Mouse (Mus musculus) hindbrain, postnatal 0 days (tissue): ENCODE measurements at regions not wholly inside any gene's neighbourhood (a gene's known extent, or its start where the extent isn't known, plus 50 kb on each side); places are given as distances from the start of the nearest gene placed in this dataset.

Experiments
- ATAC-seq: fragments of 200-750 bp; cut with Nextera tagmentation; 2 replicates; pipeline ENCODE4 v1.8.0; 2017; ENCODE audit warnings: mild to moderate bottlenecking, moderate TSS enrichment, moderate library complexity
- DNase-seq: peaks from one replicate; pipeline ENCODE4 v3.0.0-alpha.2; 2015; ENCODE audit warnings: low spot score
- H3K27ac ChIP-seq: fragments of 300-500 bp; sonication (generic); 2 replicates; pipeline ENCODE4 v1.5.1; 2014; ENCODE audit warnings: mild to moderate bottlenecking
- H3K27me3 ChIP-seq: fragments of 300-500 bp; sonication (generic); 2 replicates; pipeline ENCODE4 v1.6.1; 2014; ENCODE audit warnings: low read length, mixed read lengths; ENCODE audit not compliant: insufficient read depth
- H3K36me3 ChIP-seq: fragments of 300-500 bp; sonication (generic); 2 replicates; pipeline ENCODE4 v1.6.1; 2014; ENCODE audit warnings: low read length, mixed read lengths; ENCODE audit not compliant: insufficient read depth
- H3K4me1 ChIP-seq: fragments of 300-500 bp; sonication (generic); 2 replicates; pipeline ENCODE4 v1.6.1; 2014; ENCODE audit warnings: antibody characterized with exemption, low read length, mixed read lengths; ENCODE audit not compliant: insufficient read depth
- H3K4me2 ChIP-seq: fragments of 300-500 bp; sonication (generic); 2 replicates; pipeline ENCODE4 v1.6.1; 2014; ENCODE audit warnings: low read depth, mild to moderate bottlenecking, low read length, moderate library complexity, mixed read lengths
- H3K4me3 ChIP-seq: fragments of 300-500 bp; sonication (generic); 2 replicates; pipeline ENCODE4 v1.5.1; 2014; ENCODE audit warnings: low read length
- H3K9ac ChIP-seq: fragments of 300-500 bp; sonication (generic); replicated peaks from 2 replicates; pipeline ENCODE4 v1.6.1; 2014; ENCODE audit warnings: mild to moderate bottlenecking, low read length, moderate library complexity, mixed read lengths
- H3K9me3 ChIP-seq: fragments of 300-500 bp; sonication (generic); 2 replicates; pipeline ENCODE4 v1.6.1; 2016; ENCODE audit warnings: low read length, mixed read lengths
- CTCF ChIP-seq: IDR thresholded peaks from 2 replicates; pipeline ENCODE4 v1.5.1; 2016; ENCODE audit warnings: antibody characterized with exemption, control low read depth, low read depth
- WGBS: fragments of 180-500 bp; shearing (Covaris S2); extraction: QIAGEN DNeasy Blood & Tissue Kit; methylation state at CpG from one replicate; pipeline ENCODE4 v1.1.7; 2014; 5-methylcytosine and 5-hydroxymethylcytosine counted together

DNA sequence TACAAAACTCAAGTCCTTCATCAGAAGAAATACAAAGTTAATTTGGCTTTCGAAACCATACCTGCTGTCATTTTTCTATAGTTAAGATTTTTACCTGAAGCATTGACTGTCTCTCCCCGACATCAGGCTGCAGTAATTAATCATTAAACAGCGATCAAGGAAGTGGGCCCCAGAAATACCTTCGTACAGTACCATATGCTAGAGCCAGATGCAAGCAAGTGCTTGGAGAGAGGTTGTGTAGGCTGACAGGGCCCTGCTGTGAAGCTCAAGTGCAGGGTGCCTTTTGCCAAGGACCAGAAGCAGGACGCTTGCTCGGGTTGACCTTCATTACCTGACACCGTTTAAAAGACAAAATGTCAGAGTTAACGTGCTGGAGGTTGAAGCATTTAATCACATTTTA, 315.3 kb downstream of the Rergl start:
- no peak overlapping the region for H3K4me2 ChIP-seq
- H3K9ac ChIP-seq: no peak overlapping the region
- ATAC-seq (no peak), DNase-seq (no peak)
- no peaks in the 10 kb centered on the region for H3K36me3 ChIP-seq
- no peak for TF ChIP-seq CTCF
- no peaks in the 10 kb centered on the region for H3K4me1 ChIP-seq
- no peaks in the 10 kb centered on the region for H3K9me3 ChIP-seq
- WGBS: 69% methylated on average over 8 of the region's 8 CpGs
- no peaks in the 10 kb centered on the region for H3K27me3 ChIP-seq
- no peak overlapping the region for H3K4me3 ChIP-seq
- H3K27ac ChIP-seq: no peak overlapping the region

- Histone ChIP-seq H3K4me3 (no peak overlapping the region), H3K27ac (no peak overlapping the region), H3K9ac (no peak overlapping the region), H3K4me2 (no peak overlapping the region), H3K36me3 (no peaks in the 10 kb centered on the region), H3K9me3 (no peaks in the 10 kb centered on the region), H3K27me3 (no peaks in the 10 kb centered on the region), H3K4me1 (no peaks in the 10 kb centered on the region)
- no peak for TF ChIP-seq CTCF
- ATAC-seq (no peak), DNase-seq (no peak)
- 85% methylated on average over 6 of the region's 6 CpGs for WGBS
Observed at GRCm38 (mm10) chr6:139160352-139160751, 341.4 kb downstream of the Rergl start.

- H3K9me3 ChIP-seq: no peaks in the 10 kb centered on the region
- DNase-seq: no peak
- no peak for ATAC-seq
- no peaks in the 10 kb centered on the region for H3K36me3 ChIP-seq
- H3K9ac ChIP-seq: no peak overlapping the region
- no peak overlapping the region for H3K4me2 ChIP-seq
- H3K4me3 ChIP-seq: no peak overlapping the region
- H3K27me3 ChIP-seq: no peaks in the 10 kb centered on the region
- 87% methylated on average over 4 of the region's 4 CpGs for WGBS
- H3K27ac ChIP-seq: no peak overlapping the region
- H3K4me1 ChIP-seq: no peaks in the 10 kb centered on the region
- no peak for TF ChIP-seq CTCF
Observed at GRCm38 (mm10) chr6:139159741-139160140, 342.0 kb downstream of the Rergl start.

- H3K9me3 ChIP-seq: no peaks in the 10 kb centered on the region
- WGBS: 81% methylated on average over 1 of the region's 1 CpGs
- H3K27ac ChIP-seq: no peak overlapping the region
- H3K4me1 ChIP-seq: no peaks in the 10 kb centered on the region
- H3K36me3 ChIP-seq: no peaks in the 10 kb centered on the region
- H3K27me3 ChIP-seq: no peaks in the 10 kb centered on the region
- no peak for DNase-seq
- no peak overlapping the region for H3K9ac ChIP-seq
- H3K4me3 ChIP-seq: no peak overlapping the region
- no peak for ATAC-seq
- no peak for TF ChIP-seq CTCF
- no peak overlapping the region for H3K4me2 ChIP-seq
Observed at GRCm38 (mm10) chr6:139154802-139155201, 347.0 kb downstream of the Rergl start.

DNA sequence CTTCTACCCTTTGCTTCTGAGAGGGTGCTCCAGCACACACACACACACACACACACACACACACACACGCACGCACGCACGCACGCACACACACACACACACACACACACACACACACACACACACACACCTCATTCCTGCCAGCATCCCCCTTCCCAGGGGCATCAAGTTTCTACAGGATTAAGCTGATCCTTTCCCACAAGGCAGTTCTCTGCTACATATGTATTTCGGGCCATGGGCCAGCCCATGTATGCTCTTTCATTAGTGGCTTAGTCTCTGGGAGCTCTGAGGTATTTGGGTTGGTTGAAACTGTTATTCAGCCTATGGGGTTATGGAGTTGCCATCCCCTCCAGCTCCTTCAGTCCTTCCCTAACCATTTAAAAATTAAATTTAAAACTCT, 366.1 kb downstream of the Rergl start:
- no peak overlapping the region for H3K4me2 ChIP-seq
- WGBS: 95% methylated on average over 4 of the region's 6 CpGs
- H3K36me3 ChIP-seq: no peaks in the 10 kb centered on the region
- no peak for ATAC-seq
- no peaks in the 10 kb centered on the region for H3K27me3 ChIP-seq
- H3K9ac ChIP-seq: no peak overlapping the region
- DNase-seq: no peak
- no peak for TF ChIP-seq CTCF
- H3K4me1 ChIP-seq: no peaks in the 10 kb centered on the region
- H3K27ac ChIP-seq: no peak overlapping the region
- H3K4me3 ChIP-seq: no peak overlapping the region
- no peaks in the 10 kb centered on the region for H3K9me3 ChIP-seq

GRCm38 (mm10) chr6:139132083-139132679, 369.6 kb downstream of the Rergl start:
- Histone ChIP-seq H3K4me3 (no peak overlapping the region), H3K9ac (no peak overlapping the region), H3K4me2 (no peak overlapping the region), H3K27me3 (no peaks in the 10 kb centered on the region), H3K9me3 (no peaks in the 10 kb centered on the region), H3K27ac (no peak overlapping the region), H3K36me3 (no peaks in the 10 kb centered on the region), H3K4me1 (no peaks in the 10 kb centered on the region)
- 82% methylated on average over 15 of the region's 15 CpGs for WGBS
- no peak for DNase-seq
- no peak for TF ChIP-seq CTCF
- no peak for ATAC-seq

DNA sequence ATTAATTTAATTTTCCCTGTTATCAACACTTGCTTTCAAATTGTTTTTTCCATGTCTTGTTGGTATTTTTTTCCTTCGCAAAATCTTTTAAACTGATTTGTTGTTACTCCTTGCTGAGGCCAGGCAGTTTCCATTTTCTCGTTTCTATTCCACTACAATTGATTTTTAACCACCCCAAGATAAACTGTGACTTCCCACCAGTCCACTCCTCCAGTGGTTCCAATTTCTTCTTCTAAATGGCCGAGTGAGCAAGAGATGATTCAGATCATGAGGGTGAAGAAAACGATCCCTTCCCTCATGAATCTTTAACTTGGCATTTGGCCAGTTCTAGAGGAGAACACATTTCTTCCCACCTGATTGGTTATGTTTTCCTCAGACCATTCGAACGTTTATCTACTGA, 393.5 kb downstream of the Rergl start:
- DNase-seq: no peak
- 63% methylated on average over 6 of the region's 6 CpGs for WGBS
- no peak for TF ChIP-seq CTCF
- Histone ChIP-seq H3K4me1 (no peaks in the 10 kb centered on the region), H3K36me3 (no peaks in the 10 kb centered on the region), H3K4me3 (no peak overlapping the region), H3K9ac (no peak overlapping the region), H3K27ac (no peak overlapping the region), H3K27me3 (no peaks in the 10 kb centered on the region), H3K9me3 (no peaks in the 10 kb centered on the region), H3K4me2 (no peak overlapping the region)
- ATAC-seq: no peak
